Mouse (Mus musculus) urinary bladder, adult 18-20 months (tissue): Measurements from ENCODE around the gene Pxdc1.

Source experiments
- DNase-seq, 2 experiments: peaks; one replicate each; pipeline ENCODE4 v3.0.0; 2022; ENCODE audit warnings: low spot score in 2 of 2, mixed read lengths in 2 of 2

Gene Pxdc1

GRCm38 (mm10) chr13:34596797-34597196 lies 56.5 kb downstream of the Pxdc1 start:
- no peak for DNase-seq
